Mouse (Mus musculus) urinary bladder, adult 2 months (tissue): ENCODE measurements around the gene Pard3b. TPM values are rescaled to one million over a fixed set of nuclear protein-coding genes. Genes with fewer than 3 reads are reported as not detected.

Experiments
- DNase-seq: peaks from one replicate; pipeline ENCODE4 v3.0.0; 2022; ENCODE audit warnings: low spot score
- polyA plus RNA-seq: library from polyadenylated mRNA; depleted of rRNA; stranded (reverse); fragments of >200 nt; gene quantifications from 2 replicates; pipeline ENCODE4 v1.2.3, GENCODE M21; 2012

Pard3b gene
- polyA plus RNA-seq, 1 experiment: 10.2 TPM

- no peak for DNase-seq
These were observed 996.6 kb downstream of the Pard3b start for GRCm38 (mm10) chr1:62635203-62635602.

DNA sequence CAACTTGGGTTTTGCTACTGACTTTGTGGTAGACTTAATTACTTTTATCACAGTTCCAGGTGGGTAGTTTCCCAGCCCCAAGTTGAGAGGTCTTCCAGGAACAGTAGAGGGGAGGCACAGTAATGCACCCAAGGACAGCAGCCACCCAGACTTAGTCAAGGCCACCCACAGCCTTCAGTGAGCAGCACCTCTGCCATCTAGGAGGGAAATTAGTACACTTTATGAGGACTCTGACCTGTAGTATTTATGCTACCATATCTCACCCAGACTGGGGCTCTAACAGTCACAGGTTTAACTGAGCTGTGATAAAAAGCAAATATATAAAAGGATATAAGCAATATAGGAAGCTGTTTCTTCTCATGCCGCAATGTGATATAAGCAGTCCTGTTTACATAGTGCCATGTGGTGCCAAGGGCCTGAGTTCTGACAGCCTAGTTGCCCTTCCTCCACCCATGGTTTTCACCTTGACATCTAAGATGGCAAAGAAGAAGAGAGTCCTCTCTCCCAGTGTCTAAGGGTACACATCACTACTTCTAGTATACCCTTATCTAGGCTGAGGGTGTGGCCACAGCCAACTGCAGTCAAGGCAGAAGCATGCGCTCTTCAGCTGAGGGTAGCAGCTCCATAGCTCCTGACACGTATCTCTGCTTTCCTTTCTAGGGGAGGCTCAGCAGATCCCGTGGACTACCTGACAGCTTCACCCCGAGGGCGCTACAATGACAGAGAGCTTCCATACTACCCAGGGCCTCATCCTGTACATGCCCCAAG lies 998.5 kb downstream of the Pard3b start:
- DNase-seq: no peak

GRCm38 (mm10) chr1:62639012-62639411 lies 1000.4 kb downstream of the Pard3b start:
- no peak for DNase-seq

GRCm38 (mm10) chr1:62639440-62639839 lies 1000.8 kb downstream of the Pard3b start:
- DNase-seq: no peak

DNA sequence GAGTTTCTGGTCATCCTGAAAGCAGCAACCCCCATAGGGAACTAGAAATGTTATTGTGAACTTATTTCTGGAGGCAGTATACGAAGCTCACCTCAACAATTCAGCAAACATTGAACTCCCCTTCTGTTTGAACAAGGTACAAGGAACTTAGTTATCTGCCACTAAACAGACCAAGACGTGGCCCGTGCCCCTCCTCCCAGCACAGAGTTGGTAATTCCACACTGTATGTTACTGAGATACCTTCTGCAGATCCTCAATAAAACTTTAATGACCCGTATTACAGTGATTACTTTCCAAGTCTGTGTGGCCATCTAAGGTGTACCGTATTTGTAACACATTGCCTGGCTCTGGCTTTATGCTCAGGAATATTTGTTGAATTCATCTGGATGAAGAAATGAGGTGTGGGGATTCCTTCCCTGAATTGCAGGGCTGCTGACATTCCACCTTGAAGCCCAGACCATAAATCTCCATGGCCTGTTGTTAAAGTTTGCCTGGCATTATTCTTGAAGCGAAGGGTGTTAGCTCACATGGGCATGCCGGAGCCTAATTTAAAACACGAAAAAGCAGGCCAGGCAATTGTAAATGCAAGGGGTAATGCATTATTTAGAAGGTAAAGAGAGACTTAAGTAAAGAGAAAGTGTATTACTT lies 1006.1 kb downstream of the Pard3b start:
- DNase-seq: no peak

DNA sequence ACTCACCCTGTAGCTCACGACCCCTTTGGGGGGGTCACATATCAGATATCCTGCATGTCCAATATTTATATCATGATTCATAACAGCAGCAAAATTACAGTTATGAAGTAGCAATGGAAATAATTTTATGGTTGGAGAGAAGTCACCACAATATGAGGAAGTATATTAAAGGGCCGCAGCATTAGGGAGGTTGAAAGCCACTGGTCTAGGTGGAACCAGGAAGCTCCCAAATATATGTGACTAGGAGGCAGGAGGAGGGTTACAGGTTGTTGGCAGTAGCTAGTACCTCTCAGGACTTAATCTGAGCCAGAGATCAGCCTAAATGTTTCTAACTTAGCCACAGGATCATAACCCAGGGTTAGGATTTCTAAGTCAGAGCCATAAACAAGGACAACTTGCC lies 1008.2 kb downstream of the Pard3b start:
- DNase-seq: no peak

DNA sequence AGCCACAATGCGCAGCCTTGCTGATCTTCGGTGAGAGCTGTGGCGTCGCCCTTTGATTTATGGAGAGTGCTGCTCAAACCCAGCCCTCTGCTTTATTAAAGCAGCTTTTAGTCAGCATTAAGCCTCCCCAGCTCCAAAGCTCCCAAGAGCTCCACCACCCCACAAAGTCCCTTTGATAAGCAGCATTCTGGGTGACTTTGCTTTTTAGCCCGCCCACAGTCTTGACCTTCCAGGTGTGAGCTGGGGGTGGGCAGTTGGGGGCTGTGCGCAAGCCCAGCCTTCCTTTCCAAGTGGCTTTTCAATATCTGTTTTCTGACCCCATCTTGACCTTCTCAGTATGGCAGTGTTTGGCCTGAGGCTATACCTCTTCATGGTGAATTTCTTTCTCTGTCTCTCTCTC lies 1009.5 kb downstream of the Pard3b start:
- no peak for DNase-seq

- no peak for DNase-seq
These were observed 1010.0 kb downstream of the Pard3b start for GRCm38 (mm10) chr1:62648591-62648990.

DNA sequence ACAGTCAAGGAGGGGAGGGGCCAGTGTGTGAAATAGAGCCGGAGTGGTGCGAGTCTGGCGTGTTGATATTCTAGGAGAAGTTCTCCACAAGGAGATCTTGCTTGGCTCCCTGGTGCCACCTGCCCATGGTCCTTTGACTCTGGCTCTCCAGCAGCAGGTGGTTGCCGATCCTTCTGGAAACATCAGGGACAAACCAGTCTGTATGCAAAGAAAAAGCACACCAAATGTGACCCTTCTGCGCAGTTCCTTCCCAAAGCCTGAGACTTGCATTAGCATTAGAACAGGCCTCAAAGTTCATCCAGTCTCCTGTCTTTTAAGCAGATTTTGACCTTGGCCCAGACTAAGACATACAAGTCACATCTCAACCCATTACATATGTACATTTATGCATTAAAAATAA lies 1011.9 kb downstream of the Pard3b start:
- DNase-seq: no peak

DNA sequence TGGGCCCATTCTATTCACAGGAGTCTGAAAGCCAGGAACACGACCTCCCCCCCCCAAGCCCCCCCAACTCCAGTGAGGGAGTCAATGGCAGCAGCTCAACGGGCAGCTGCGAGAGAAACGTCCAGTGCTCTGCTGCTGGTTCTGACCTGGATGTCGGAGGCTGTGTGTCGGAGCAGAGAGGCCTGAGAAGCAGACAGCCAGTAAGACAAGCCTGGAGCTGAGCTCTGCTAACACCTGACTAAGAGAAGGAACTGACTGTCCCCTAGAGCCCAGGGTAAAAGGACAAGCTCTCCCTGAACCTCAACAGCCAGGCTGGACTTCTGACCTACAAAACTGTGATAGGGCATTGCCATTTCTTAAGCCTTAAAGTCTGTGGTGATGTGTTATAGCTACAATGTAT lies 1015.8 kb downstream of the Pard3b start:
- DNase-seq: no peak

DNA sequence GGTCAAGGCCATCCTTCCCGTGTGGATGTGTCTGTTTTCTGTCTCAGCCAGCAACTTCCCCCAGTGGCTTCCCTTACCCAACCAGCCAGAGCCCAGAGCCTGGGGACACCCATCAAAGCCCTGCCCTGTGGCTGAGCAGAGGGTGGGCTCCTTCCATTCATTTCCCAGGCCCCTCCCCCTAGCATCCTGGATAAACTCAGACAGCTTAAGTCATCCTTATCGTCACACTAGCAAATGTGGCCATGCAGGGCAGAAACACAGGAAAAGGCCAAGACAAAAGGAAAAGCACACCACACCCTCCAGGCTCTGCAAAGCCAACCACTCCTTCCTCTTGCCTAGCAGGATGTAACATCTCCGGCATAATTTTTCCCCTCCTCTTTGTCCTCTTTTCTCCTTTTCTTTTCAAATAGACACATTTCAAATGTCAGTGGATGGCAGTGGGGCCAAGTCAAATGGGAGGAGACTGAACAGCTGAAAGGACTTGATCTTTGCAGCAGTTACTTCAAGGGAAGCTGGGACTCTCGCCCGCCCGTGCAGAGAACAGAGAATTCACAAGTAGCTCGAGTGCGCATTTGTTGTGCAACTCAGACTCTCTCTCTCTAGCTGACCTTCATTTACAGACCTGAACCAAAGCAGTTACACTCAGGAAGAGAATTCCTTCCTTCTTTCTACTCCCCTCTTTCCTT lies 1026.5 kb downstream of the Pard3b start:
- DNase-seq: no peak

DNA sequence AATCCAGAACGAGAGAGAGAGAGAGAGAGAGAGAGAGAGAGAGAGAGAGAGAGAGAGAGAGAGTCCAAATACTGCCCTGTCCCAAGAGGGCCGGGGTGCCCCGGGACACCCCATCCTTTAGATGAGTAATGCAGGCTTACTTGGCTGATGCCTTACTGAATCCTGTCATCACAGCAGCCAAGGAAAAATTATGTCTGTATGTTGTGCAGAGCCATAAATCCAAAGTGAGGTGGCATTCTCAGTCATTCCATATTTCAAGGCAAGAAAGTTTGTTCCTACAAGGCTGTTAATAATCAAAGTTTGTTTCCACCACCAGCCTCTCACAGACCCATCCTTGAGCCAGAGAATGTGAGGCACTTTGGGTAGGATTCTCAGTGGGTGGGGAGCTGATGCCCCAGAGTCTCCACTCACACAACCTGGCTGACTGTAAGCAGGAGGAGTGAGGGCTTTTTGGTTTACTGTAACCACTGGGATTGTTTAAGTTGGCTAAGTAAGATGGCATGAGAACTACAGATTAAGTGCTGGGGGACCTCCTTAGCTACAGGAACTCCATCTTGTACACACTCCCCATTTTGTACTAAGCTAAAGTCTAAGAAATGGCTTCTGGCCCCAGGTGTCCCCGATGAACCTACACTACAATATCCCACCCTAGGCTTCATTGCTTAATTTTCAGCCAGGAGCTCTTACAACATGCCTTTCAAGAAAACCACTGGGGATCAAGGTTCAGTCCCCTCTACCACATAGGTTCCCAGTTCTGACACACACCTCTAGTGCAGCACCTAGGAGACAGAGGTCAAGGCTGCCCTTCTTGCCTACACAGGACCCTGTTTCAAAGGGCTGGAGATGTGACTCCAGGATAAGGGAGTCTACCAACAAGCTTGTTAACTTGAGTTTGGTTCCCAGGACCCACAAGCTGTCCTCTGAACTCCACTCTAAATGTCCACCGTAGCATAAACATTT lies 1027.4 kb downstream of the Pard3b start:
- DNase-seq: no peak

GRCm38 (mm10) chr1:62666780-62667179 lies 1028.2 kb downstream of the Pard3b start:
- no peak for DNase-seq

- DNase-seq: no peak
These were observed 1040.2 kb downstream of the Pard3b start for GRCm38 (mm10) chr1:62678611-62679344.

DNA sequence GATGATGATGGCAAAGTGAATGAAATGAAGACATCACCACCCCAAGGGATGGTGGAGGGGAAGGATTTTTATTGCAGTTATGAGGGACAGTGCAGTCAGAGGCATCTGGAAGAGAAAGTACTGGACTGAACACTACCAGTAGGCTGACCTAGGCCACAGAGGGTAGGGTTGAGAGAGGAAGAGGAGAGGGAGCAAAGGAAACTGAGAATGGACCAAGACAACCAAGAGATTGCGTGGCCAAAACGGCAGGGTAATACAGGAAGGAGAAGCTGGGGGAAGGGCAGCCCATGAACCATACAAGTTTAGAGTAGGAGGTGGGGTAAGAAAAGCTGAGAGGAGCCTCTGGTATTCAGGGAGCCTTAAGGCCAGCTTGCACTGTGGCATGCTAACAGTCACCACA lies 1040.8 kb downstream of the Pard3b start:
- no peak for DNase-seq

- DNase-seq: no peak
These were observed 1044.1 kb downstream of the Pard3b start for GRCm38 (mm10) chr1:62682456-62683385.

DNA sequence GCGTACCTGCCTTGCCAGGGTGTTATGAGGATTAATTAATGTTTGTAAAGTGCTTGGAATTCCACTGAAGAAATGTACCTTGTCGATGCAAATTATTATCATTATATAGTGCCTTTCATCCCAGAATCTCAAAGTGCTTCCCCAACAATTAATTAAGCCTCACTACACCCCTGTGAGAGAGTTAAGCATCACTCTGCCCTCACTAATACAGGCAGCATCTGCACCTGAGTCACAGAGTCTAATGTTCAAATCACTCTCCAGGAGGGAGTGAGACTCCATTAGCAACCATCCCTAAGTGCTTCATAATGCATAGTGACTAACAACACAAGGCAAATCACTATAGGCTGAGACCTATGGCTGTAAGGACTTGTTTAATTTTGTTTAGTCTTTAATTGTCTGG lies 1044.9 kb downstream of the Pard3b start:
- no peak for DNase-seq

- DNase-seq: no peak
These were observed 1048.9 kb downstream of the Pard3b start for GRCm38 (mm10) chr1:62687511-62687910.

DNA sequence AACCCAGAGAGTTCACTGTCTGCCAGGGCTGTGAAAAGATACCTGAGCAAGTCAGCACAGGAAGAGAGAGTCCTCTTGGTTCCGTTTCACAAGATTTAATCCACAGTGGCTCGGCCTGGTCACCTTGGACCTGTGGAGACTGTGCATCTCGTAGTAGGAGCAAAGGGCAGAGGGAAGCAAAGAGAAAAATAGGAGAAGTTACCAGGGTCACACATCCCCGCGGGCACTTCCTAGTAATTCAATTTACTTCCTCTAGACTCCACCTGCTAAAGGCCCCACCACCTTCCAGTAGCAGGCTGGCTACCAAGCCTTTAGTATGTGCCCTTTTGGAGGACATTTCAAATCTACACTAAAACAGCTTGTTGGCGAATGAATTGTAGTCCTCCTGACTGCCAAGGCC lies 1052.6 kb downstream of the Pard3b start:
- no peak for DNase-seq
